Mouse (Mus musculus): ENCODE data around the gene E2f1.

The E2f1 gene

GRCm38 (mm10) chr2:154581421-154581820 is 11.7 kb upstream of the E2f1 start:
- no peak for DNase-seq

- DNase-seq: no peak
Measured at GRCm38 (mm10) chr2:154580586-154580985, 10.9 kb upstream of the E2f1 start.

- DNase-seq: no peak
Measured at GRCm38 (mm10) chr2:154577744-154578067, 8.0 kb upstream of the E2f1 start.

GRCm38 (mm10) chr2:154576876-154577743 is 7.4 kb upstream of the E2f1 start:
- DNase-seq: no peak

- DNase-seq: no peak
Measured at GRCm38 (mm10) chr2:154574271-154574670, 4.6 kb upstream of the E2f1 start.

- no peak for DNase-seq
Measured at GRCm38 (mm10) chr2:154572996-154573395, 3.3 kb upstream of the E2f1 start.

- DNase-seq: no peak
Measured at GRCm38 (mm10) chr2:154571976-154572375, 2.3 kb upstream of the E2f1 start.

GRCm38 (mm10) chr2:154571266-154571665 is 1.6 kb upstream of the E2f1 start:
- no peak for DNase-seq

GRCm38 (mm10) chr2:154570666-154571065 is 974 bp upstream of the E2f1 start:
- DNase-seq: peak in 1 of 2 experiments; percentile 11

- DNase-seq: peak in 1 of 2 experiments; percentile 64
Measured at GRCm38 (mm10) chr2:154569071-154569748, 482 bp downstream of the E2f1 start.

- peak; percentile 25 to 27 for DNase-seq
Measured at GRCm38 (mm10) chr2:154568329-154569070, 1.2 kb downstream of the E2f1 start.

- no peak for DNase-seq
Measured at GRCm38 (mm10) chr2:154567766-154568165, 1.9 kb downstream of the E2f1 start.

GRCm38 (mm10) chr2:154566641-154567040 is 3.1 kb downstream of the E2f1 start:
- DNase-seq: peak; percentile 8 to 13

GRCm38 (mm10) chr2:154565562-154565961 is 4.1 kb downstream of the E2f1 start:
- DNase-seq: peak; percentile 87 to 90

- peak in 1 of 2 experiments; percentile 12 for DNase-seq
Measured at GRCm38 (mm10) chr2:154563612-154564170, 6.0 kb downstream of the E2f1 start.

- peak; percentile 90 to 93 for DNase-seq
Measured at GRCm38 (mm10) chr2:154558264-154559039, 11.2 kb downstream of the E2f1 start, which contains the start of gene Necab3. Necab3 (minus strand) TSS chr2:154558890.

GRCm38 (mm10) chr2:154557184-154557832 is 12.4 kb downstream of the E2f1 start:
- peak; percentile 58 to 62 for DNase-seq

GRCm38 (mm10) chr2:154555235-154555634 is 14.5 kb downstream of the E2f1 start:
- DNase-seq: peak; percentile 32 to 33

GRCm38 (mm10) chr2:154552424-154552907 is 17.2 kb downstream of the E2f1 start:
- peak; percentile 90 to 91 for DNase-seq

- peak in 1 of 2 experiments; percentile 76 for DNase-seq
Measured at GRCm38 (mm10) chr2:154551927-154552326, 17.8 kb downstream of the E2f1 start.

- peak in 1 of 2 experiments; percentile 14 for DNase-seq
Measured at GRCm38 (mm10) chr2:154551476-154551875, 18.2 kb downstream of the E2f1 start, which contains the start of gene Actl10. Actl10 (plus strand) TSS chr2:154551776.

Data from cerebellum, postnatal 25 days (tissue).